Mouse (Mus musculus) right cerebral cortex, postnatal 10 days (tissue): Measurements from ENCODE around the gene Tbc1d9.

ENCODE experiments used
- DNase-seq, 2 experiments: peaks; one replicate each; pipeline ENCODE4 v3.0.0; 2021; ENCODE audit warnings: low spot score in 2 of 2

The Tbc1d9 gene

DNA sequence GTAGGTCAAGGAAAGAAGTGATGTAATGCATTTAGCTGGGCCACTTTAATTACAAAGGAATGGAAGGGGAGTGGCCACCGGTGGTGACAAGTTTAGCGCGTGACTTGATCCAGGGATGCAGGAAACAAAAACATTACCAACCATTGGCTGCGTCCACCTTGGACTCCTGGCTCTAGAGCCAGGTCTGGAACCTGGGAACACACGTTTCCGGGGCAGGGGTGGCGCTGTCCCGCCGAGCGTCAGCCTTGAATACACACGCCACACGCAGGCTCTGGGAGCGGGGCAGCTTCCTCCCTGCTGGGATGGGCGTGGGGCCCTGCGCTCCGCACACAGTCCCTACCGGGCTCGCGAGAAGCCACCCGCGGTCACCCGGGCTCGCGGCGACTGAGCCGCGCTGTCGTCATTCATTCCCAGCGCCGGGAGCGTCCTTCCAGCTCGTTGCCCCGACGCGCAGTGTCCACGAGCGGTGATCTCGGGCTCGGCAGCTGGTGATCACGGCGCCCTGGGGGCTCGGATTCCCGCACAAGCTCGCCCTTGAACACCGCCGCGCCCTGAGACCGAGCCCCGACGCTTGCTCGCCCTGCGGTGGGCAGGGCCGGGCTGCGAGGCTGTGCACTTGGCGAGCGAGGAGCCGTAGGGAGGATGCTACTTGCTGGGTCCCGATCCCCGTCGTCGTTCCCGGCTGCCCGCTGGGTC lies at the start of gene Tbc1d9:
Gene Tbc1d9, plus strand, starts transcription at position 118 of the 696 bp plus-strand sequence.
- peak; percentile 79 to 82 for DNase-seq

- no peak for DNase-seq
These were observed 30.1 kb upstream of the Tbc1d9 start for GRCm38 (mm10) chr8:83135086-83135485.

GRCm38 (mm10) chr8:83140068-83140467 lies 25.1 kb upstream of the Tbc1d9 start:
- DNase-seq, result no peak

- DNase-seq, result no peak
These were observed 24.4 kb upstream of the Tbc1d9 start for GRCm38 (mm10) chr8:83140701-83141111.

DNA sequence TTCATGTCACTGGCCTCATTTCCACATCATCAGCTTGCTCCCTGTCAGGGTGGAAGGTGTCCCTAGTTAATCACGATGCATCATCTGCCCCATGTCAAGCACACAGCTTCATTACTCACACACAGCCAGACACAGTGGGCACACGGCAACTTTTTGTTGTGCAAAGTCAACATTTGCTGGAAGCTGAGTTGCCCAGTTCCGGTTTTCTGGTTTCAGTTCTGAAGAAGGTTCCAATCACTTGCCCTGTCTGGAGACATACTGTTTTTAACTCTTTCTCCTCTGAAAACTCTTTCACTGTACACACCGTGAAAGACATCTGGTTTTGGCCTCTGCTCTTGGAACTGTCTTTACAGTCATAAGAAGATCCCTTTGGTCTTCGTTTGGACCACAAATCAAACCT lies 23.8 kb upstream of the Tbc1d9 start:
- DNase-seq, result no peak

DNA sequence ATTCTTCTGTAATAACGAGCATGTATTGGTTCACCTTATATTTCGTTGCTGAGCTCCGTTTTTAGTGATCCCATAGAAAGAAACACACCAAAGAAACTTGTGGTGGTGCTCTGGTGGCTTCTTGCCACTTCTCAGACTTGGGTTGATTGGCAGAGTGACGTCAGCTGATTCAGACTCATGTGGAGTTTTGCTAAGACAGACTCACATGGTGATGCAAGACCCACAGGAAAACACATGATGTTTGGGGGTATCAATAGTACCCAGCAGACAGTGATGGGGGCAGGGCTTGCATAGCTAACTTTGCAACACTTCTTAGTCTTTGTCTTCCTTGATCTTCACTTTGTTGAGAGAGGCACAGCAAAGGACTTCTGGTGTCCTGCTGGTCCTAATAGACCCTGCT lies 20.6 kb upstream of the Tbc1d9 start:
- no peak for DNase-seq

DNA sequence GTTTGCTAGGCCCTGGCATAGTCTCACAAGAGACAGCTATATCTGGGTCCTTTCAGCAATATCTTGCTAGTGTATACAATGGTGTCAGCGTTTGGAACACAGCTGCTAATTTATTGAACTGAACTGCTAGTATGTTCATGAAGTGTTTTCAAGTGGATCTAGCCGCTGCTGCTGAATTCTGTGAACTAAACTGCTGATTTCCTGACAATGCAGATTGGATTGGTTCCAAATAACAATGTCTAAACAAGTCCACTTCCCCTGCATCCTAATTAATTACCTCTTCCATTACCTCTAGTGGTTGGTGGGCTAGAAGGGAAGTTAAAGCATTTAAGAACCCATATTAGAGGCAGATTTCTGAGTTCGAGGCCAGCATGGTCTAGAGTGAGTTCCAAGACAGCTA lies 19.7 kb upstream of the Tbc1d9 start:
- no peak for DNase-seq

GRCm38 (mm10) chr8:83149124-83149523 lies 16.0 kb upstream of the Tbc1d9 start:
- no peak for DNase-seq

GRCm38 (mm10) chr8:83152055-83152454 lies 13.1 kb upstream of the Tbc1d9 start:
- DNase-seq, result no peak

DNA sequence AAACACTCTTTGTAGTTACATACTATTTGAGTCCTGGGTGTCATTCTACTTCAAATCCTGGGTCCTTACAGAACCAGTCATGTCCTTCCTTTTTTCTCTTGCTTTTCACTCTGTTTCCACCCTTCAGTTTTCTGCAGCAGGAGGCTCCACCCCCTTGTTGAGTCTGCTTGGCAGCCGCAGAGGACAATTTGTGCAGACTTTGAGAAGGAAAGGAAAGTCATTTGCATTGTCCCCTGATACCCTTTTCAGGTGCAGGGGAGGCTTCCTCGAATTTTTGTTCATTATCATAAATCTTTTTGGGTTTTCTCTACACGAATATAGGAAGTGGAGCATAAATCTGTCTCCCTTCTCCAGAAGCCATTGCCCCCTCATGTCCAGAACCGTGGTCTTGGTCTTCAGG lies 12.7 kb upstream of the Tbc1d9 start:
- DNase-seq, result no peak

GRCm38 (mm10) chr8:83155110-83155509 lies 10.0 kb upstream of the Tbc1d9 start:
- no peak for DNase-seq

DNA sequence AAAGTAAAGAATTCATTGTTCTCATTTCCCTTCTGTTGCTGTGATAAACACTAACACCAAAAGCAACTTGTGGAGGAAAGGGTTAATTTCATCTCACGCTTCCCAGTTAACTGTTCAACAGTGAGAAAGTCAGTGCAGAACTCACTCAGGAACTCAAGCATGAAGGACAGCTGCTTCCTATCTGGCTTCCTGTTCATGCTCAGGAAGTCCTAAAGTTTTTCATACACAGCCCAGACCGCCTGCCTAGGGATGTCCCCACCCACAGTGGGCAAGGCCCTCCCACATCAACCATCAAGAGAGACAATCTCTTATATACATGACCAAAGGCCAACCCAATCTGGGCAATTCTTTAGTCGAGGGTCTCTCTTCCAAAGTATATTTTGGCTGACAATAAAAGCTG lies 6.2 kb upstream of the Tbc1d9 start:
- DNase-seq, result no peak

GRCm38 (mm10) chr8:83159615-83160014 lies 5.5 kb upstream of the Tbc1d9 start:
- DNase-seq, result no peak

- no peak for DNase-seq
These were observed 4.5 kb upstream of the Tbc1d9 start for GRCm38 (mm10) chr8:83160613-83161012.

- peak; percentile 78 to 79 for DNase-seq
These were observed 1.0 kb downstream of the Tbc1d9 start, which contains the start of gene Gm10645 for GRCm38 (mm10) chr8:83165931-83166867. Gm10645 (minus strand) TSS chr8:83166170.

DNA sequence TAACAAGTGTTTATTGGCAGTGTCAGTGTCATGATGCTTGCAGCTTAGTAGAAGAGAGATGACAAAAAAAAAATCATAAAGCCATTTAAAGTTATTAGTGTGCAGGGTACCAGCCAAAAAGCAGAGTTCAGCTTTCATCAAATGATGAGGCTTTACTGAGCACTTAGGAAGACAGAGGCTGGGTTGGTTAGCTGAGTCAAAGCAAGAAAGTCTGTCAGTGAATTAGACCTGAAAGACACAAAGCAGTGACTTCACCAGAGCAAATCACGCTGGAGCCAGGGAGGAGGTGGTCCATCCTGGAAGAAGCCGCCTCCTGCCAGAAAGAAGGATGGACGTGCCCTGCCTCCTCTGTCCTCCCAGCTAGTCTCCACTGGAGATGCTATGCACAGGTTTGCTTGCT lies 2.8 kb downstream of the Tbc1d9 start:
- no peak for DNase-seq

- no peak for DNase-seq
These were observed 4.0 kb downstream of the Tbc1d9 start for GRCm38 (mm10) chr8:83169127-83169526.

- DNase-seq, result no peak
These were observed 4.6 kb downstream of the Tbc1d9 start for GRCm38 (mm10) chr8:83169709-83170108.

- no peak for DNase-seq
These were observed 5.7 kb downstream of the Tbc1d9 start for GRCm38 (mm10) chr8:83170894-83171293.

GRCm38 (mm10) chr8:83175680-83176079 lies 10.5 kb downstream of the Tbc1d9 start:
- peak; percentile 54 to 58 for DNase-seq

DNA sequence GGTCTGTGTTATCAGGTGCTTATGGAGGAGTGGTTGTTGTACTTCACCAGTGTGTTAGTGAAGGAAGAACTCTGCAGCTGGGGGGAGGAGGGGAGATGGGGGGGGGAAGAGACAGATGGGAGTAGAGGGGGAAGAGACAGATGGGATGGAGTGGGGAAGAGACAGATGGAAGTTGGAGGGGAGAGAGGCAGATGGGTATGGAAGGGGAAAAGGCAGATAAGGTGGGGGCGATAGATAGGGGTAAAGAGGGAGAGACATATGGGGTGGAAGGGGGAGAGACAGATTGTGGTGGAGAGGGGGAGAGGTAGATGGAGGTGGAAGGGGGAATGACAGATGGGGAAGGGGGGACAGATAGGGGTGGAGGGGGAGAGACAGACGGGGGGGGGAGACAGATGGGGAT lies 11.6 kb downstream of the Tbc1d9 start:
- DNase-seq, result no peak

DNA sequence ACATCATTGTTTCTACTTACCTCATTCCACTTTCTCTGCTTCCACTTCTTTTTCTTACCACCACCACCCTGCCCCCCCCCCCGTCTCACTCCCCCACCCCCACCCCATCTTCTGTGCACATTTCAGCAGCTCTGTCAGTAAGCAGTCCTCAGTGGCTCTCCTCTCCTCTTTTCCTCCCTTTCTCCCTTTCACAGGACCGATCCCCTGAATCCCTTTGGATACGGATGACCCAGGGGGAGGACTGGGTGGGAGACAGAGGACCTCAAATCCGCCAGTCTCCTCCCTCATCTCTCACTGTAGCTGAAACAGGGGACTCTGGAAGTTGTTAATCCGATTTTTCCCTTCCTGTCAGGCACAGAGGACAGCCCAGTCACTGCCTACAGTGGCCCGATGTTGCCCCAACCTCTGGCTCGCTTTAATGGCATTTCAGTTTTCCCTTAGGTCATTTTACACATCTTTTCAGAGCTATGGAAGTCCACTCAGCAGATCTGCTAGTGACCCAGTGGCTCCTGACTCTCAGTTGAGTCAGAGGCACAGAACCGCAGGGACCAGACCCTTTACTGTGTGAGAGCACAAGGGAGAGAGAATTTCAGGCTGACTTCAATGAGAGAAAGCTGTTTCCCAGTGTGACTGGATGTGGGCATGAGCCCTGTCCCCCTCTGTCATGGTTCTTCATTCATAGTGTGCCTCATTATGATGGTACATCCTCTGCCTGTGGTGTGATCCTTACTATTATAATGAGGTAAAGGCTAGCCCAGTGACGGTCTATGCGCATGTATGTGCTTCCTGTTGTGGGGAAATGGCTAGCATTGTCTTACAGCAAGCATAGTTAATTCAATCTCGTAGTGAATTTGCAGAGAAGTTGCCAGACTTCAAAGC lies 12.4 kb downstream of the Tbc1d9 start:
- no peak for DNase-seq
